Mouse (Mus musculus) embryonic fibroblast, embryonic 13.5 days (primary cell): Measurements from ENCODE around the gene Cd83.

Experiments
- CTCF ChIP-seq: IDR thresholded peaks from 2 replicates; pipeline ENCODE4 v1.5.1; 2011; ENCODE audit warnings: mild to moderate bottlenecking, control low read depth, low read length, moderate library complexity, borderline replicate concordance; ENCODE audit not compliant: insufficient read depth
- POLR2A ChIP-seq: IDR thresholded peaks from 2 replicates; pipeline ENCODE4 v1.6.1; 2011; ENCODE audit warnings: low read depth, mild to moderate bottlenecking, control low read depth, low read length, moderate library complexity

- TF ChIP-seq CTCF: no peak
- no peak for TF ChIP-seq POLR2A
Observed at GRCm38 (mm10) chr13:43784725-43785711, at the start of gene Cd83.
